Mouse (Mus musculus) embryonic fibroblast, embryonic 13.5 days (primary cell): ENCODE measurements at regions not wholly inside any gene's neighbourhood (a gene's known extent, or its start where the extent isn't known, plus 50 kb on each side); places are given as distances from the start of the nearest gene placed in this dataset.
"Not testable (repeated sequence)": the region's sequence is repeated elsewhere in the genome, so short reads cannot be mapped to it uniquely, and the experiment has no call there.

Experiments
- CTCF ChIP-seq: IDR thresholded peaks from 2 replicates; pipeline ENCODE4 v1.5.1; 2011; ENCODE audit warnings: mild to moderate bottlenecking, control low read depth, low read length, moderate library complexity, borderline replicate concordance; ENCODE audit not compliant: insufficient read depth
- POLR2A ChIP-seq: IDR thresholded peaks from 2 replicates; pipeline ENCODE4 v1.6.1; 2011; ENCODE audit warnings: low read depth, mild to moderate bottlenecking, control low read depth, low read length, moderate library complexity

GRCm38 (mm10) chr16:49447356-49447755 lies 251.7 kb upstream of the Ift57 start:
- TF ChIP-seq CTCF, POLR2A: not testable (repeated sequence)
